Mouse (Mus musculus) hindbrain, embryonic 11.5 days (tissue): ENCODE data around the gene Gm10337. TPM values are rescaled to one million over a fixed set of nuclear protein-coding genes. Genes with fewer than 3 reads are reported as not detected.

Experiments used
- ATAC-seq: fragments of 200-750 bp; cut with Nextera tagmentation; 2 replicates; pipeline ENCODE4 v1.8.0; 2017; ENCODE audit warnings: mild to moderate bottlenecking, moderate TSS enrichment, moderate library complexity; ENCODE audit not compliant: low FRiP score
- DNase-seq: peaks from one replicate; pipeline ENCODE4 v3.0.0-alpha.2; 2015; ENCODE audit warnings: low spot score
- H3K27ac ChIP-seq: fragments of 300-500 bp; sonication (generic); 2 replicates; pipeline ENCODE4 v1.5.1; 2014; ENCODE audit warnings: mild to moderate bottlenecking, low read depth, low read length
- H3K27me3 ChIP-seq: fragments of 300-500 bp; sonication (generic); 2 replicates; pipeline ENCODE4 v1.6.1; 2014; ENCODE audit warnings: mild to moderate bottlenecking, low read length, moderate library complexity, mixed read lengths; ENCODE audit not compliant: control insufficient read depth, insufficient read depth
- H3K36me3 ChIP-seq: fragments of 300-500 bp; sonication (generic); 2 replicates; pipeline ENCODE4 v1.6.1; 2014; ENCODE audit warnings: mild to moderate bottlenecking, low read length, moderate library complexity, mixed read lengths; ENCODE audit not compliant: control insufficient read depth, insufficient read depth
- H3K4me1 ChIP-seq: fragments of 300-500 bp; sonication (generic); replicated peaks from 2 replicates; pipeline ENCODE4 v1.6.1; 2014; ENCODE audit warnings: low read length, mixed read lengths; ENCODE audit not compliant: control insufficient read depth, insufficient read depth
- H3K4me2 ChIP-seq: fragments of 300-500 bp; sonication (generic); replicated peaks from 2 replicates; pipeline ENCODE4 v1.6.1; 2014; ENCODE audit warnings: mild to moderate bottlenecking, low read depth, low read length
- H3K4me3 ChIP-seq: fragments of 300-500 bp; sonication (generic); 2 replicates; pipeline ENCODE4 v1.5.1; 2014; ENCODE audit warnings: low read depth, low read length
- H3K9ac ChIP-seq: fragments of 300-500 bp; sonication (generic); 2 replicates; pipeline ENCODE4 v1.6.1; 2014; ENCODE audit warnings: low read depth, low read length
- H3K9me3 ChIP-seq: fragments of 300-500 bp; sonication (generic); 2 replicates; pipeline ENCODE4 v1.6.1; 2016; ENCODE audit warnings: low read length; ENCODE audit not compliant: control insufficient read depth
- WGBS: fragments of 180-500 bp; shearing (Covaris S2); extraction: QIAGEN DNeasy Blood & Tissue Kit; methylation state at CpG from one replicate; pipeline ENCODE4 v1.1.7; 2014; 5-methylcytosine and 5-hydroxymethylcytosine counted together
- polyA plus RNA-seq: library from polyadenylated mRNA; unstranded; fragments of >200 nt; fragmentation: Nextera tagmentation; extraction: Ambion mirVana; gene quantifications from 2 replicates; pipeline ENCODE4 v1.2.1, GENCODE M21; 2014

The Gm10337 gene
- polyA plus RNA-seq, 1 experiment from 2014 or later, result 8.8 TPM

DNA sequence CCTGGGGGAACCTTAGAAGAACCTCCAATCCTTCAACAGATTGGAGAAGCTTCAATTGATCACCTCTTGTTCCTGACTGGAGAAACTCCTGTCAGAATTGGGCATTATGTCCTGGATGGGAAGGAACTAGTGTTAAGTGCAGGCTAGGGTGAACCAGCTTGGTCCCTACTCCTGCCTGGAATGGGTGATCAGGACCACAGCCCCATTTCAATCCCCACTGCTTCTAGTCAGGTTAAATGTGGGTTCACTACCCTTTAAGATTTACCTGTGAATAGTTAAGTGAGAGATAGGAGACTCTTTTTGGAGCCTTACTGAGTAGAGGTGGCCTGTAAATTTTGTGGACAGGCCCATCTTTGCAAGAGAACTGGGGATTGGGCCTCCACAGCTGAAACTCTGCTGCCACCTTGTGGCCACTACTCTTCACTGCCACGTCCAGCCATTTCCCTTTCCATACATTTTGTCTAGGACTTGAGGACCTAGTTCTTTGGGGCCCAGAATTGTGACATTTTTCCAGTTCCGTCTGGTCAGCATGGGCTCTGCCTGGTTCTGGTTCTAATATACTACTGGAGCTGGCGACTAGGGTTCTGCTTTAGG lies 21.5 kb downstream of the Gm10337 start, which contains the start of gene Npff:
Gene Npff (minus strand): TSS at position 51 of the 594 bp plus-strand sequence.
- no peak within 1 kb of the TSS for H3K4me3 ChIP-seq
- H3K9ac ChIP-seq, result no peak within 1 kb of the TSS
- H3K36me3 ChIP-seq, result 0 out of 2 replicates have a peak, but pooled peaks cover 3% of the 10 kb centered on the region
- H3K4me1 ChIP-seq, result no peaks in the 10 kb centered on the region
- H3K27ac ChIP-seq, result no peak within 1 kb of the TSS
- DNase-seq (peak; percentile 89), ATAC-seq (peak; percentile 49; the same call in 1 of the 2 replicates)
- no peaks in the 10 kb centered on the region for H3K27me3 ChIP-seq
- no peaks in the 10 kb centered on the region for H3K9me3 ChIP-seq
- 6% methylated on average over 3 of the region's 3 CpGs for WGBS
- H3K4me2 ChIP-seq, result no peak within 1 kb of the TSS

DNA sequence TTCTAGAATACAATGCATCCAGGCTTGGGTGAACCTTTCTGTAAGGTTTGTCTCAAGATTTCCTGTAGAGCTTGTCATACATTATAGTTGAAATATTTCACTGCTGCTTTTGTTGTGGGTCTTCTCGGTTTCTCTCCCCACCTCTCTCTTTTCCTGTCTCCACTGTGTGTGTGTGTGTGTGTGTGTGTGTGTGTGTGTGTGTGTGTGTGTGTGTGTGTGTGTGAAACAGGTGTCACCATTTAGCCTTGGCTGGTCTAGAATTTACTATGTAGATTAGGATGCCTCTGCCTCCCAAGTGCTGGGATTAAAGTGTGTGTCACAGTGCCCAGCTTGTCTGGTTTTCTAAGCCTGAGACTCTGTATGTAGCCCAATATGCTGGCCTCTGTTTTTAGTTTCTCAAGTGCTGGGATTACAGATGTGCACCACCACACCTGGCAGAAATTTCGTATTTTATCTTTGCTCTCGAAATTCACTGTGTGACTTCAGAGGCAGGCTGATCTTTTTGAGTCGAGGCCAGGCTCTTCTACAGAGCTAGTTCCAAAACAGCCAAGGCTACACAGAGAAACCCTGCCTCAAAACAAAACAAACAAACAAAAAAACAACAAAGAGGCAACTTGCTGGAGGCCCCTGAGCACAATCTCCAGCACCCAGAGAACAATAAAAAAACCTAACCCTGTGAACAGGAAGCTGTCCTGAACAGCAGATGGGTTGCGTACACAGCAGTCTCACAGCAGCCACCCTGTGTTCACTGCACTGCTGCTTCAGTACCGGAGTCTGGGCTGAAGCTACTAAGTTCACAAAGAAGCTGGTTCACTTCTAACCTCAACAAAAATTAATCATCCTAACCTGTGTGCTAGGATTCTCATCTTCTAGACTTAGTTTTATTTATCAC lies 22.8 kb downstream of the Gm10337 start:
- Histone ChIP-seq H3K9me3 (no peaks in the 10 kb centered on the region), H3K36me3 (0 out of 2 replicates have a peak, but pooled peaks cover 3% of the 10 kb centered on the region), H3K4me3 (no peak overlapping the region), H3K27me3 (no peaks in the 10 kb centered on the region), H3K9ac (no peak overlapping the region), H3K27ac (no peak overlapping the region), H3K4me2 (no peak overlapping the region), H3K4me1 (no peaks in the 10 kb centered on the region)
- no peak for DNase-seq
- no peak for ATAC-seq
- whole genome bisulfite sequencing, result 89% methylated on average over 6 of the region's 6 CpGs

DNA sequence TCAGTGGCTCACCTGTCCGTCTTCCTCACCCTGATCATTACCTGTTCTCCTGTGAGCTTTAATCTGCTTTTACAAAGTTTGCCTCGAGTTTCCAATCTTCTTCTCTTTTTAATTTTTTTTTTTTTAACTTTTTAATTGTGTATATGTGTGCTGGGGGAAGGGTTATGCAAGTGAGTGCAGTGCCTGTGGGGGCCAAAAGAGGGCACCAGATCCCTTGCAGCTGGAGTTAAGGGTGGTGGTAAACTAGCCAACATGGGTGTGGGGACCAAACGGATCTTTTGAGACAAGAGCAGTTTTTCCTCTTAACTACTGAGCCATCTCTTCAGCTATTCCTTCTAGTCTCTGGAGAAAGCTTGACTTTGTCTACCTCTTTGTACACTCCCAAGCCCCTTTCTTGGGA lies 24.4 kb downstream of the Gm10337 start:
- ATAC-seq (no peak), DNase-seq (no peak)
- 73% methylated on average over 3 of the region's 3 CpGs for WGBS
- Histone ChIP-seq H3K4me1 (no peaks in the 10 kb centered on the region), H3K36me3 (no peaks in the 10 kb centered on the region), H3K27me3 (no peaks in the 10 kb centered on the region), H3K4me2 (no peak overlapping the region), H3K9ac (no peak overlapping the region), H3K4me3 (no peak overlapping the region), H3K27ac (no peak overlapping the region), H3K9me3 (no peaks in the 10 kb centered on the region)

DNA sequence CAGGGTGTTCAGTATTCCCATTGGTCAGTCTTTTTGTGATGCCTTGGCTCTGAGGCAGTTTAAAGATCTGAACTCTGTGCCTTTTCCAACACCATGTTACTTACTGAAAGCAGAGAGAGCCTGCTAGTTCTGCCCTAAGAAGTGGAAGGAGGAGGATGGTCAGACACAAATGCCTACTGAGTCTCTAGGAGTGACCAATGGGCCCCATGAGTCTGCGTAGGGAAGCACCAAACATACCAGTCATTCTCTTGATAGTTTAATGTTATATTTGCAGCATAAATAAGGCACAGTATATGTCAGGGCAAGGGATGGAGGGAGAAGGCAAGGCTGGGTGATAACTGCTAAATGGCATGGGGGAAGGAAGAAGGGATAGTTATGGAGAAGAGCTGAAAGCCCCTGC lies 24.9 kb downstream of the Gm10337 start:
- Histone ChIP-seq H3K27ac (no peak overlapping the region), H3K4me3 (no peak overlapping the region), H3K9ac (no peak overlapping the region), H3K27me3 (no peaks in the 10 kb centered on the region), H3K4me1 (no peaks in the 10 kb centered on the region), H3K36me3 (no peaks in the 10 kb centered on the region), H3K4me2 (no peak overlapping the region), H3K9me3 (no peaks in the 10 kb centered on the region)
- ATAC-seq, result no peak
- DNase-seq, result no peak
- WGBS, result 91% methylated on average over 1 of the region's 1 CpGs

DNA sequence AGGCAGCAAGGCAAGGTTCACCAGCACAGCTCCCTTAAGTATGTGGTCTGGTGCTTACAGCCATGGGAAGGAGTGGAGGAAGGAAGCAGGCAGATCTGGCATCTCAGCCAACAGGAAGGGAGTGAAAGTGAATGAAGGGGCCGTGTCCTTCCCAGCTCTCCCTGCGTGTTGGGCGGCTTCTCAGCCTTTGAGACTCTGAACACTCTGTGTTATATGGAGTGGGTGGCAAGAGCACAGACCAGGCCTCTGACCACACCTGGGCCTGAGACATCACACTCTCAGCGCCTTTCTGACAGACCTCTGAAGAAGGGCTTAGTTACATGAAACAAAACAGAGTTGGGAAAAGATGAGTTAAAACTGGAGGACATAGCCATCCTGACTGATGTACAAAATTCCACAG lies 27.0 kb downstream of the Gm10337 start:
- H3K27ac ChIP-seq, result no peak overlapping the region
- H3K9ac ChIP-seq, result no peak overlapping the region
- no peaks in the 10 kb centered on the region for H3K36me3 ChIP-seq
- no peaks in the 10 kb centered on the region for H3K27me3 ChIP-seq
- no peaks in the 10 kb centered on the region for H3K4me1 ChIP-seq
- no peak overlapping the region for H3K4me2 ChIP-seq
- 86% methylated on average over 4 of the region's 4 CpGs for WGBS
- H3K9me3 ChIP-seq, result no peaks in the 10 kb centered on the region
- no peak for DNase-seq
- ATAC-seq, result no peak
- H3K4me3 ChIP-seq, result no peak overlapping the region

DNA sequence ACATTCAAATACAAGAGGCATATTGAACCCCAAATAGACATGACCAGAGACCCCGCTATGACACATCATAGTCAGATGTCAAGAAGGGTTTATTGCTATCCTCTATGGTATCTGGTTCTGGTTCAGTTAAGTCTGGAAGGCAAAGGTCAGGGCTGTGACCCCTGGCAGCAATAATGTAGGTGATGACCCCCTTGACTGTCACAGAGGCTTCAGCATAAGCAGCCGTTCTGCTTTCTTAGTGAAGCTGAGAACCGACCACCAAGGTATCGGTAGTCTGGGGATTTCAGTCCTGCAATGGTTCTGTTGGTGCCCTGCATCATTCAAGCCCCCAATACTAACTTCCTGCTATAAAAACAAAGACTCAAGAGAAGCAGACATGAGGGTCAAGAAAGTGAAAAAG lies 28.1 kb downstream of the Gm10337 start:
- H3K4me3 ChIP-seq, result no peak overlapping the region
- no peaks in the 10 kb centered on the region for H3K4me1 ChIP-seq
- no peak overlapping the region for H3K4me2 ChIP-seq
- no peak overlapping the region for H3K27ac ChIP-seq
- ATAC-seq (no peak), DNase-seq (no peak)
- H3K36me3 ChIP-seq, result no peaks in the 10 kb centered on the region
- H3K27me3 ChIP-seq, result no peaks in the 10 kb centered on the region
- WGBS, result 89% methylated on average over 4 of the region's 4 CpGs
- H3K9me3 ChIP-seq, result no peaks in the 10 kb centered on the region
- no peak overlapping the region for H3K9ac ChIP-seq

DNA sequence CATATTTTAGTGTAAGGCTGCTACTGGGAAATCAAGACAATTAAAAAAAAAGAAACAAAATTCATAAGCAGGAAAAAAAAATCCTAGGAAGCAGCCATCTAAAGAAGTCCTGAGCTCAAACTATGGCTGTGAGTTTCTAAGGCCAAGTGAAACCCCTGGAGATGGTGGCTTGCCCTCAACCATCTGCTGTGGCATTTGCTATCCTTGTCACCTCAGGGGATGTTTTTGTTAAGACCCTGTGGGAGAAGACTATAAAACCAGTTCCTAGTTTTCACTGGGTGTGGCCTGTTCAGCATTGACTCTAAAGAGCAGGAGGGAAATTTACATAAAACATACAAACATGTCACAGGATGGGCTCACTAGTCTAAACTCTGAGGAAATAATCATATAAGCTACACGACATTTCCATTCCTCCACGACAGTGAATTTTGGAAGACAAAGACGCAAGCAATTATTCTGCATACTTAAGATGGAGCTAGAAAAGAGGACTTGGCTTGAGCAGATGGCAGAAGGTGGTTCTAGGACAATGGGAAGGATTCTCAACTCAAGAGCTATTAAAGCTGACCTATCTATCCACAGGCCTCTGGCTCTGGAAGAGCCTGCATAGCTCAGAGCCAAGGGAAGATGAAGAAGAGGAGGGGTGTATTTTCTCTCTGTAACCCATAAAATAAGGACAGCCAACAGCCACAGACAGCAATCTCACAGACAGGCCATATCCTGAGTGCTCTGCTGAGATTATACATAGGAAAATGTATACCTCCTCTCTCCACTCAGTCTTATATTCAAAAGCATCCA lies 28.8 kb downstream of the Gm10337 start:
- Histone ChIP-seq H3K9ac (no peak overlapping the region), H3K4me1 (no peaks in the 10 kb centered on the region), H3K36me3 (no peaks in the 10 kb centered on the region), H3K27ac (no peak overlapping the region), H3K4me2 (no peak overlapping the region), H3K4me3 (no peak overlapping the region), H3K9me3 (no peaks in the 10 kb centered on the region), H3K27me3 (no peaks in the 10 kb centered on the region)
- WGBS, result 91% methylated on average over 3 of the region's 3 CpGs
- ATAC-seq (no peak), DNase-seq (no peak)

DNA sequence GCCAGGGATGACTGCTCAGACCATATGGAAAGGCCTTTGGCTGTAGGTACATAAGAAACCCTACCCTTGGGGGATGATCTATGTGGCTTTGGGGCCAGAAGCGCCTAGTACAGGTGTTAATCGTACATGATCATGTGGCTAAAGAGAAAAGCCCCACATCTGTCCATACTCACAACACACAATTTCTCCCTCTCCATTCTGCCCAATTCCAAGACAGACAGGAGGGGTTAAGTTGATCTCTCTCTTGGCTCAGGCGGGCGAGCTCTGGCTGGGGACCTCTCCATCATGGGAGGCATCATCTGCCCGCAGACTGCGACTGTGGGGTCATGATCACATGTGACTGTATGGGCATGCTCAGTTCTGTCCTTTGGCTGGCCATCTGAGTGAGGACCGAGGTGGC lies 30.4 kb downstream of the Gm10337 start:
- ATAC-seq, result no peak
- Histone ChIP-seq H3K9ac (no peak overlapping the region), H3K36me3 (no peaks in the 10 kb centered on the region), H3K27ac (no peak overlapping the region), H3K4me3 (no peak overlapping the region), H3K4me1 (no peaks in the 10 kb centered on the region), H3K9me3 (no peaks in the 10 kb centered on the region), H3K27me3 (no peaks in the 10 kb centered on the region), H3K4me2 (no peak overlapping the region)
- WGBS, result 96% methylated on average over 7 of the region's 7 CpGs
- no peak for DNase-seq
